Mouse (Mus musculus) lung, postnatal 36 days (tissue): ENCODE results near the gene Kcnc4.
A peak's percentile ranks its signal among the peaks of the same experiment; 100 is the strongest.

Experiments
- DNase-seq: peaks from one replicate; pipeline ENCODE4 v3.0.0; 2022; ENCODE audit warnings: mixed read lengths

The Kcnc4 gene

GRCm38 (mm10) chr3:107458104-107458503 lies 1.2 kb downstream of the Kcnc4 start:
- DNase-seq = no peak

DNA sequence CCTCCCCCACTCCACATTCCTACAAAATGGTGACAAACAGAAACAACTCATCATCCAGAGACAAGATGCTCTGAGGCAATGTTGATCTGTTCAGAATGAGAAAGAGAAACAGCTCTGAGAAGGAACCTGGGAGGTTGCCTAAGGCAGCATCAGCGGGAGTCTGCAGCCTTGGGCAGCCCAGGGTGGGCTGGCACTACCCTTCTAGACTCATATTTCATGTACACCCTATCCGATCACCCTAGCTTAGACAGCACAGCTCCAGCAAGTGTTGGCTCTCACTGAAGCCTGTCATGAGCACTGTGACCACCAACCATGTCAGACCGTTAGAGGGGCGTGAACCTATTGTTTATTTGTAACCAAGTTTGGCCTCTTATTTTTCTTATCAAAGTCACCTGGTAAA lies 5.1 kb downstream of the Kcnc4 start:
- no peak for DNase-seq

DNA sequence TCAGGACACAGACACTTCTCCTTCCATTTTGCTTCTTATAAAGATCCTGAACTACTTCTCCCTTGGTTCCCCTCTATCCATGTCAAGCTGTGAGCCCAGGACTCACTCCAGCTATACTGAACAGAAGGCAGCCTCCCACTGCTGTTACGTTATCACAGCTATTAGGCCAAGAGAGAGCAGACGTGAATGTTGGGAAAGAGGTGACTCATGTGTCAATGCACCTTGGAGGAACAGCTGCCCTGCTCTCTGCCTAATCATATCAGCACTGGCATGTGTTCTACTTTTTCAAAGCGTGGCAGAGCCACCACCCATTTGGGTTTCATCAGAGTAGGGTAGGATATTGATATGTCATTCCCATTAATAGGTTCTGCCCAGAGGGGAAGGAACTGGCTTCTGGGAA lies 12.5 kb downstream of the Kcnc4 start:
- no peak for DNase-seq

DNA sequence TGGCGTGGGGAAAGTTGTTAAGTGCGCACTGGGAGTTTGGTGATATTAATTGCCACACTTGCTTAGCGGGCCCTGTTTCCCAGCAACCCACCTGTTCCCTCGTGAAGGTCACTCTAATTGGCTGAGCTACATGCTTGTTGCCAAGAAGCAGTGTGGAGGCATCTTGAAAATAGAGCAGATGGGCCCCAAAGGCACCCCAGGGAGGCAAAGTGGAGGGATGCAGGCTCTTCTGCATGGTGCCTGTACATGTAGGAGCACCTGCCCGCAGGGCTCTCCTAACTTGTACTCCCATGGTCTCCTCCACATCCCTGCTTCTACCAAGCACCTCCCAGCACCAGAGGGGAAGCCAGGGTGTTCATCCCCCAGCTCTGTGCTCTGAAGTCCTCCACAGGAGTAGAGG lies 15.5 kb downstream of the Kcnc4 start:
- DNase-seq = no peak

- DNase-seq = no peak
Observed at GRCm38 (mm10) chr3:107442191-107442590, 17.2 kb downstream of the Kcnc4 start.

DNA sequence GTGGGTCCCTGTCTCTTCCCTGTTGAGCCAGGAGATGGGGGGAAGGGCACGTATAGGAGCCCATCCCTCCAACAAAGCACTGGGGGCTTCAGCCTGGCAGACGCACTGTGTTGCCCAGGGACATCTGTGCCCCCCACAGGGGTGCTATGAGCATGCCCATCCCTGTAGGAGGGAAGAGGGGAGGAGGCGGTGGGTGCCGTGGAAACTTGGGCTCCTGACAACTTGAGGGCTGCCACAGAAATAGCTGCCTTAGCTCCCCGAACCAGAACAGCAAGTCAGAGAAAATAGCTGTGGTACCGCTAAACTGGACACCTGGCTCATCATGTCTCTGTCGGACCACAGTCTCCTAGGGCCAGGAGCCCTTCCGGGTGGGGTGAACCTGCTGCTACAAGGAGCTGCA lies 18.0 kb downstream of the Kcnc4 start:
- DNase-seq = no peak

DNA sequence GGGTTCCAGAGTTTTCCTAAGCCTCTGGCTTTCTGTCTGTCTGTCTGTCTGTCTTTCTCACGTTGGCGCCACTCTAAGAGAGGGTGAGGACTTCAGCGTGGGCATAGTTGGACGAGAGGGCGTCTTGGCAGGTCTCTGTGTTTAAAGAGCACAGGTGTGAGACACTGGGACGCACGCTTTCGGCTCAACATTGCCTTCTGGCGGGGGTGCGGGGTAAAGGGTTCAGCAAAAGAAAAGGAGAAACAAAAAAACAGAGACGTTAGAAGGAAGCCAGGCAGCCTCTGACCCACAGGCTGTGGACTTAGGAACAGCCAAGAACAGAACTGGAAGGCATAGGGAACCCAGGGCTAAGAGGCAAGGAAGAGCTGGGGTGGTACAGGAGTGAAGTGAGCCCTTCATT lies 20.1 kb downstream of the Kcnc4 start:
- DNase-seq = no peak

- no peak for DNase-seq
Observed at GRCm38 (mm10) chr3:107437666-107438065, 21.7 kb downstream of the Kcnc4 start.

DNA sequence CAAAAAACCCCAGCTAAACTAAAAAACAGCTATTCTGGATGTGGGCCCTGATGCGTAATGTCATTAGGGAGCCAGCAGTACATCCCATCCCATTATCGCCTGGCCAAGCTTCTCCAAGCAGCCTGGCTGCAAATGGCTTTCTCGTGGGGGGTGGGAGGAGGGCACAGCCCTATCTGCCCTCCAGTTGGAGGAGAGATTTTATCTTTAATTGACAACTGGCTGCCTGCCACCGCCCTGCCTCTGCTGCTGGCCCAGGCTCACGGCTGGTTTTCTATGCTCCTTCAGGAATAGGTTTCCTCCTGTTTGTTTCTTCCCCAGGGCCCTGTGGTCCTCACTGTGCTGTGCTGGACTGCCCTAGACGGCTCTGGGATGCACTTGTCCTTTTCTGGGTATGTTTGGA lies 22.9 kb downstream of the Kcnc4 start:
- no peak for DNase-seq

- DNase-seq = peak; percentile 11
Observed at GRCm38 (mm10) chr3:107433614-107434013, 25.7 kb downstream of the Kcnc4 start.

- no peak for DNase-seq
Observed at GRCm38 (mm10) chr3:107431268-107431667, 28.1 kb downstream of the Kcnc4 start.

DNA sequence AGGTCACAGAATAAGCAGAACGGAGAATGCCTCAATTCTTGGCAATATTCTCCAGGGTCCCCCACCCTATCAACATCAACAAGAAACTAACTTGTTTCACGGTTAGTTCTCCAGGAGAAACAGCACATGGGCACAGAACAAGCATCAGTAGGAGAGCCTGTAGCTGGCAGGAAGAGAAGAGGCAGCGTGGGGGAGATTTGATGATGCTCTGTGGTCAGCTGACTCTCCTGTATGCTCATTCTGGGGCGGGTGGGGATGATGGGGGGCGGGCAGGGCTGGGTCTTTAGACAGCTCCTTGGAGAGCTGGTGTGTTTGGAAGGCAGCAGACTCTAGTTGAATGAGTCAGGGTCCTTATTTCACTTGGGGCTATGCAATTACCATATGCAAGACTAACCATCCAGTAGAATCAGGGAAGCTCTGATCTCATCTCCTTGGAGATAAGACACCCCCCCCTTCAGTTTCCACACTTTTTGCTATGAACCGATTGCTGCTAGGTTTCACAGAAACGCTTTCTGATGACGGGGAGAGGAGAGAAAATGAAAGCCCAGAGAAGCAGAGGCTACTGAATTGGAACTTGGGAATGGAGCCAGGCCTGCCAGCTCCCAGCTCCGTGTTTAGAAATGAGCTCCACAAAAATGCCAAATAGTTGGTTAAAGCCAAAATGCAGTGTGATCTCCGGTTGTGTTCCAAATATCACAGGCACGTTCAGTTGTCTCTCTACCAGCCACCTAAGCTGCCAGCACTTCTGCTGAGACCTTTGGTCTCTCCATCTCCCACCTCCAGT lies 34.9 kb downstream of the Kcnc4 start:
- no peak for DNase-seq

GRCm38 (mm10) chr3:107420156-107420555 lies 39.2 kb downstream of the Kcnc4 start:
- no peak for DNase-seq

GRCm38 (mm10) chr3:107417287-107417644 lies 42.1 kb downstream of the Kcnc4 start:
- no peak for DNase-seq

GRCm38 (mm10) chr3:107416541-107417286 lies 42.6 kb downstream of the Kcnc4 start:
- DNase-seq = peak; percentile 11

DNA sequence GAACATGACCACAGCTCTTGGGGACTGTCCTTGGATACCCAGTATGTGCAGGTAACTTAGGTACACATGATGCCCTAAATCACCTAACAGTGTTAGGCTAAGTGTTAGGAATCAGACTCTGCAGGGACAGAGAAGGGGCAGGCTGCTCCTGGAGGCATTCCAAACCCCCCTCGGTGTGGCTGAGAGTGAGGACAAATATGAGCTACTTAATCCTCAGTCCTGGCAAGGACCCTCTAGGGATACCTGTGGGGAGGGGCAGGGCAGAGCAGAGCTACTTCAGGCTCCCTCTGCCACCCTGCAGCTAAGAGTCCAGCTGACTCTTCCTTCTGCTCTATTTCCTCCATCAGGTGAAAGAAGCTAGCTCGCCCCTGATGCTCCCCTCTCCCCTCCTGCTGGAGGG lies 46.3 kb downstream of the Kcnc4 start:
- no peak for DNase-seq

DNA sequence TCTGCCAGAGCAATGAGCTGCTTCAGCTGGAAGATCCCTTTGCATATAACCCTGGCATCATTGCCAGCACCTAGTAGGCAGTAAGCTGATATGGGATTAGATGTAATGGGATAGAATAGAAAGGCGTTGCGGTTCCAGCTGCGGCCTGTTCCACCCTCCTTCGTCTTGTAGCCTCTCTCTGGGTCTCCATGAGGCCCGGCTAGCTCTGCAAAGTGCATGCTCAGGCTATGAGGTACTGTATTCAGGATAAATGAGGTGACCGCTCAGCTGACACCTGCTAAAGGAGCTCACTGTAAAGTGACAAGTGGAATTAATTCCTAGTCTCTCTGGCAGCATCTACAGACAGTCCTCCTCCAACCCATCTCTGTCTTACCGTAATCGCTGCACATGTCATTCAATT lies 46.8 kb downstream of the Kcnc4 start:
- DNase-seq = no peak

DNA sequence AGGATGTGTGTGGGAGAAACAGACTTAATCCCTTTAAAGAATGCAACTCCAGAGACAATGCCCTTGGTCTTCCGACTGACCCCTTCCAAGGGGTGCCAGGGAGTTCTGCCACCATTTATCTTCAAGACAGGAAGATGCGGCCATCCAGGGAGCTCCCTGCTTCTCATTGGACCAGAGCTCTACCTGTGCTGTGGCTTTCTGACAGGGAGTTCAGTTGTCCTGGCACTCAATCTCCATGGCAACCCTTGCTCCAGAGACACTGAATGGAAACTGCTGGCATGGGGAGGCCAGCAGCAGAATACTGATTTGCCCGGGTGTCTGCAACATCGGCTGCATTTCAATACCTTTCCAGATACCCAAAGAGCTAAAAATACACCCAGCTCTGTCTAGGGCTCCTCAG lies 47.7 kb downstream of the Kcnc4 start:
- no peak for DNase-seq

GRCm38 (mm10) chr3:107401401-107401800 lies 58.0 kb downstream of the Kcnc4 start:
- DNase-seq = no peak

DNA sequence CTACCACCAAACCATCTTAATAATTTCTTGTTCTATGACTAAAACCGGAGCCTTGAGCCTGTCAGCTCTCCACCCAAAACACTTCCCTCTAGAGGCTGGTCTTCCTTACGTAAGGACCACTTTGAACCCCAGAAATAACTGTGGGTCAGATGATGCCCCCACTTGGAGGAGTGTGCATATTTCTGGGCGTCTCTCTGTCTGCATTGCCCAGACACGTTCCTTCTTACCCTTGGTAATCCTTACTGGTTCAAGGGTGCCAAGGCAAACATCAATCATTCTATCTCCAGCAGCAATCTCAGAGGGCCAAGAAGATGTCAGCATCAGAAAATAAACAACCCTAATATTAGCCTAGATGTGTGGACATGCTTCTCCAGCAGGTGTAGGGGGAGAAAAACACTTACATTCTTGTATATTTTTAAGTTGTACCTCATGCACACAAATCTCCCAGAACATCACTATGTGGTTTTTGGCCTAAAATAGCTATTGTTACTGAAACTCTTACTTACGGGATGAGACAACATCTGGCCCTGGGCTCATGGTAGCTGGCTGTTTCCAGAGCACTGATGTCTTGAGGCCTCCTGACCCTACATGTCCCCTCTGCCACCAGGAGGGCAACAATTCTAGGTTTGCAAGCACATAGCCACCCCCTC lies 59.2 kb downstream of the Kcnc4 start:
- DNase-seq = no peak

DNA sequence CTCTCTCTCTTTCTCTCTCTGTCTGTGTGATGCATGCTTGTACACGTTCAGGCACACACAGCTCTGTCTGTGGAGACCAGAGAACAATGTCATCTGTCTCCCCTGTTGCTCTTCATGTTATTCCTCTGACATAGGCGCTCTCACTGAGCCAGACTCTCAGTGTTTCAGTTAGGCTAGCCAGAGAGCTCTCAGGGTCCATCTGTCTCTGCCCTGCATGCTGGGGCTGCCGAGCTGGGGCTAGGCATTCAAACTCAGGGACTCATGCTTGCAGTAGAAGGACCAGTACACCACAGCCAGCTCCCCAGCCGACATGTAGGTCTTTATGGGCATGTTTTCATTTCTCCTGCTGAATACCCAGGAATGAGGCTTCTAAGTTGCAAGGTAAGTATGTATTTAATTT lies 68.2 kb downstream of the Kcnc4 start:
- DNase-seq = no peak
